Mouse (Mus musculus): ENCODE measurements around the gene Sun1. TPM values are rescaled to one million over a fixed set of nuclear protein-coding genes. Genes with fewer than 3 reads are reported as not detected.

Sun1 gene
- polyA plus RNA-seq, 1 experiment from 2014 or later = 42.1 TPM

DNA sequence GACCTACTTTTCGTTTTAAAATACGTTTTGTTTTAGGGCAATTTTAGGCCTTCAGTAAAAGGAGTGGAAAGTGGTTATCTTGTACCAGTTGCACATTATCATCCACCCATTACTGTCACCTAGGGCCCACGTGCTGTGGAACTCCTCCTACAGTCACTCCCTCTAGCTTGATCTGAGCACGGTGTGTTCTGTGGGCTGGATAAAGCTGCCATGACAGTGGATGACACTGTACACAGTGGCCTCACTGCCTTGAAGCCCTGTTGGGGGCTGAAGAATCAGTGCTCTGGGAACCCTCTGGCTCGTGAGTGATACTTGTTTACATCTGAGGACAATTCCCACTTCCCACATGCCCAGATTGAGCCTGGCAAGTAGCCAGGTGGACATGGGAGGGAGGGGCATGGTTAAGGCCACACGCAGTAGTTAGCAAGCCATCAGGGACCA lies 52.9 kb downstream of the Sun1 start:
- ATAC-seq (ENCODE audit: low FRiP score) = no peak
- Histone ChIP-seq H3K9ac (replicated peaks) (peak overlapping the region; percentile 83), H3K27me3 (replicated peaks) (no peaks in the 10 kb centered on the region), H3K4me1 (peaks cover 43% of the 10 kb centered on the region), H3K9me3 (replicated peaks) (no peaks in the 10 kb centered on the region), H3K4me3 (replicated peaks) (peak overlapping the region; percentile 90), H3K4me2 (peak overlapping the region; percentile 72), H3K36me3 (peaks cover 23% of the 10 kb centered on the region), H3K27ac (replicated peaks) (peak overlapping the region; percentile 95)
- 6% methylated on average over 6 of the region's 6 CpGs for WGBS

- Histone ChIP-seq H3K4me1 (peaks cover 44% of the 10 kb centered on the region), H3K9me3 (replicated peaks) (no peaks in the 10 kb centered on the region), H3K36me3 (peaks cover 9% of the 10 kb centered on the region), H3K4me2 (no peak overlapping the region), H3K27me3 (replicated peaks) (no peaks in the 10 kb centered on the region), H3K9ac (replicated peaks) (no peak overlapping the region), H3K27ac (replicated peaks) (no peak overlapping the region), H3K4me3 (replicated peaks) (no peak overlapping the region)
- no peak for ATAC-seq (ENCODE audit: low FRiP score)
- 88% methylated on average over 6 of the region's 6 CpGs for WGBS
Observed at GRCm38 (mm10) chr5:139254938-139255337, 54.5 kb downstream of the Sun1 start.

GRCm38 (mm10) chr5:139255777-139256176 lies 55.3 kb downstream of the Sun1 start:
- H3K9ac ChIP-seq (replicated peaks) = no peak overlapping the region
- H3K27me3 ChIP-seq (replicated peaks) = no peaks in the 10 kb centered on the region
- H3K36me3 ChIP-seq = peaks cover 7% of the 10 kb centered on the region; the same call in 1 of the 2 replicates
- H3K9me3 ChIP-seq (replicated peaks) = no peaks in the 10 kb centered on the region
- 97% methylated on average over 6 of the region's 6 CpGs for WGBS
- H3K27ac ChIP-seq (replicated peaks) = no peak overlapping the region
- H3K4me2 ChIP-seq = no peak overlapping the region
- H3K4me3 ChIP-seq (replicated peaks) = no peak overlapping the region
- peaks cover 46% of the 10 kb centered on the region for H3K4me1 ChIP-seq
- ATAC-seq (ENCODE audit: low FRiP score) = no peak

DNA sequence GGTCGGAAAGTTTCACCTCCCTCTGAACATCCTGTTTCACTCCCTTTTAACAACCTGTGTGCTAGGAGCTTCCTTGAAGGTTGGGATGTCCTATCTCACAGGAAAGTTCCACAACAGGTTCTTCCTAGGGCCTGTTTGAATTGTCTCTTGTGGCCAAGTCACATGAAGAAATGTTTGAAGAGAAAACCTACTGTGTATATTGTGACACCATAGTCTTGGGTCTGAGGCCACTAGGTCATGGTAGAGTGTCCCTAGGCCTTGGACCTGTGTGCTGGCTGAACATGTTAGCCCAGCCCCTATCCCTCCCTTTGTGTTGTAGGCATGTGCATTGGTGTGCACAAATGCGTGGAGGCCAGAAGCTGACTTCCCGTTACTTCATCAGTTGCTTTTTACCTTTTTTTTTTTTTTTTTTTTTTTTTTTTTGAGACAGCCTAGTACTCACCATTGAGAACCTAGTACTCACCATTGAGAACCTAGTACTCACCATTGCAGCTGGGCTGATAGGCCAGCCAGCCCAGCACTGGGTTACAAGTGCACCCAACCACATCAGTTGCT lies 55.9 kb downstream of the Sun1 start:
- Histone ChIP-seq H3K4me1 (peaks cover 46% of the 10 kb centered on the region), H3K36me3 (peaks cover 12% of the 10 kb centered on the region), H3K27ac (replicated peaks) (no peak overlapping the region), H3K4me2 (no peak overlapping the region), H3K27me3 (replicated peaks) (no peaks in the 10 kb centered on the region), H3K9me3 (replicated peaks) (no peaks in the 10 kb centered on the region), H3K4me3 (replicated peaks) (no peak overlapping the region), H3K9ac (replicated peaks) (no peak overlapping the region)
- WGBS = 89% methylated on average over 3 of the region's 3 CpGs
- ATAC-seq (ENCODE audit: low FRiP score) = no peak

GRCm38 (mm10) chr5:139257265-139257664 lies 56.8 kb downstream of the Sun1 start:
- WGBS = 88% methylated on average over 1 of the region's 1 CpGs
- Histone ChIP-seq H3K27me3 (replicated peaks) (no peaks in the 10 kb centered on the region), H3K9me3 (replicated peaks) (no peaks in the 10 kb centered on the region), H3K36me3 (peaks cover 21% of the 10 kb centered on the region), H3K27ac (replicated peaks) (no peak overlapping the region), H3K4me1 (peaks cover 40% of the 10 kb centered on the region), H3K9ac (replicated peaks) (no peak overlapping the region), H3K4me2 (no peak overlapping the region), H3K4me3 (replicated peaks) (no peak overlapping the region)
- ATAC-seq (ENCODE audit: low FRiP score) = no peak

- H3K36me3 ChIP-seq = peaks cover 27% of the 10 kb centered on the region
- H3K27ac ChIP-seq (replicated peaks) = no peak overlapping the region
- H3K4me2 ChIP-seq = no peak overlapping the region
- no peaks in the 10 kb centered on the region for H3K9me3 ChIP-seq (replicated peaks)
- no peak for ATAC-seq (ENCODE audit: low FRiP score)
- 68% methylated on average over 4 of the region's 4 CpGs for WGBS
- H3K9ac ChIP-seq (replicated peaks) = no peak overlapping the region
- peaks cover 40% of the 10 kb centered on the region for H3K4me1 ChIP-seq
- H3K4me3 ChIP-seq (replicated peaks) = no peak overlapping the region
- H3K27me3 ChIP-seq (replicated peaks) = no peaks in the 10 kb centered on the region
Observed at GRCm38 (mm10) chr5:139257818-139258217, 57.4 kb downstream of the Sun1 start.

DNA sequence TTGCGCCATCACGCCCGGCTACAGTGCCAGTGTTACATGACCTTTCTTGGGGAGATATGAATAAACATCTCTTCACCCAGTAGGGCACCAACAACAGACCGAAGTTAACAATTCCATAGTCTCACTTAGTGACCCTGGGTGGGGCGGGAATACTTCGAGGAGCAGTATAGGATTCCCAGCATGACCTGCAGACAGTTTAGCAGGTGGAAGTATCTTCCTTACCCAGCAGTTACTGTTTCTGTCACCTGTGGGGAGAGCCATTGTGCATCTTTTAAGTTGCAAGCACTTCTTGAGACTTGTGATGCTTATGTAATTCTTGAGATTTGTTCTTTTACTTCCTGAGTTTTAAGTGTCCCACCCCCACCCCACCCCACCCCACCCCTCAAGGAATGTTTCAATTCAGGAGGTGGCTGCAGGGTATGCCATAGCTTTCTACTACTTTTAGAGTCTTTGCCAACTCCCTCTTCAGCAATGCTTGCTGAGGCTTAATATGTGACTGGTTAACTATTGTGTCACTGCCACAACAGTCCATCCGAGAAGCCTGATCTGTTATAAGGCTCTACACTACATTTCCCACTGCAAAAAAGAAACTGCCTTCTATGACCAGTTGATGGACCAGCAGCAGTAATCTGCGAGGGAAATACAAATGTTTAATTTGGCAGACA lies 58.1 kb downstream of the Sun1 start:
- 93% methylated on average over 8 of the region's 8 CpGs for WGBS
- no peak for ATAC-seq (ENCODE audit: low FRiP score)
- H3K36me3 ChIP-seq = peaks cover 33% of the 10 kb centered on the region
- H3K9me3 ChIP-seq (replicated peaks) = no peaks in the 10 kb centered on the region
- H3K4me1 ChIP-seq = peaks cover 35% of the 10 kb centered on the region
- H3K9ac ChIP-seq (replicated peaks) = no peak overlapping the region
- H3K4me3 ChIP-seq (replicated peaks) = no peak overlapping the region
- H3K27me3 ChIP-seq (replicated peaks) = no peaks in the 10 kb centered on the region
- H3K4me2 ChIP-seq = no peak overlapping the region
- H3K27ac ChIP-seq (replicated peaks) = no peak overlapping the region

DNA sequence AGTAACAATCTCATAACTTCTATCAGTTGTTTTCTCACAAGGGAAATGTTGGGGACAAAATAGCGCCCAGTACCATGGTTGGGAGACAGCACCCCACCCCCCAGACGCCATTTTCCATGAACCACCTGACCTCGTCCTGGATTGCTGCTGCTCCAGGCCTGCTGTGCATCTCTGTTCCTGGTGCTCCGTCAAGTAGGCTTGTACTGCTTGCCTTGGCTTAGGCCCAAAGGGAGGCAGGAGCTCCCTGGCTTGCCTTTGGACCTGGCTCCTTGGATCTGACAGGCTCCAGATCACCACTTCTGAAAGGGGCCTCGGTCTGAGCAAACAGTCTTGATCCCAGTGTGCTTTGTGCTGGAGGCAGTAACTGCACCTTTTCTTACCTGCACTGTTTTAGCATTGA lies 59.4 kb downstream of the Sun1 start:
- Histone ChIP-seq H3K27ac (replicated peaks) (no peak overlapping the region), H3K36me3 (peaks cover 47% of the 10 kb centered on the region), H3K9ac (replicated peaks) (no peak overlapping the region), H3K27me3 (replicated peaks) (no peaks in the 10 kb centered on the region), H3K9me3 (replicated peaks) (no peaks in the 10 kb centered on the region), H3K4me2 (no peak overlapping the region), H3K4me1 (peaks cover 21% of the 10 kb centered on the region), H3K4me3 (replicated peaks) (no peak overlapping the region)
- no peak for ATAC-seq (ENCODE audit: low FRiP score)
- 86% methylated on average over 5 of the region's 5 CpGs for WGBS

GRCm38 (mm10) chr5:139261403-139261802 lies 61.0 kb downstream of the Sun1 start:
- 91% methylated on average over 4 of the region's 4 CpGs for WGBS
- no peak for ATAC-seq (ENCODE audit: low FRiP score)
- peaks cover 8% of the 10 kb centered on the region; the same call in 1 of the 2 replicates for H3K4me1 ChIP-seq

DNA sequence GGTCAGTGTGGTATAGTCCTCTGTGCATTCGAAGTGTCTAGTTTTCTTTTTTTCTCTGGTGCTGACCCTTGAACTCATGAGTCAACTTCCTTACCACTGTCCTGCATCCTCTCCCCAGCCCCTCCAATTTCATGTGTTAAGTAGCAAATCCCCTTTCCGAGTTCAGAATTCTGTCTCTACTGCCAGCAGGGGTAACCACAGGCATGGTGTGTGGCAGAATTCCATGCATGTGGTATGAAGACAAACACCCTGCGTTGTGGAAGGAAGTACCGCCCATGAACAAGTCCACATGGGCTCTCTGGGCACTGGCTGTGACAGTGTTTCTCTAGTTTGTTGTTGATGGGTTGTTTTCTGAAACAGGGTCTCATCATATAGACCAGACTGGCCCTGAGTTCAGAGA lies 67.2 kb downstream of the Sun1 start:
- Histone ChIP-seq H3K4me2 (no peak overlapping the region), H3K9ac (replicated peaks) (no peak overlapping the region), H3K4me1 (peaks cover 6% of the 10 kb centered on the region; the same call in 1 of the 2 replicates), H3K27me3 (replicated peaks) (no peaks in the 10 kb centered on the region), H3K4me3 (replicated peaks) (no peak overlapping the region), H3K36me3 (peaks cover 69% of the 10 kb centered on the region), H3K27ac (replicated peaks) (no peak overlapping the region), H3K9me3 (replicated peaks) (no peaks in the 10 kb centered on the region)
- 96% methylated on average over 4 of the region's 4 CpGs for WGBS
- ATAC-seq (ENCODE audit: low FRiP score) = no peak

More at GRCm38 (mm10) chr5:139261403-139261802, 61.0 kb downstream of the Sun1 start:
- no peak overlapping the region for H3K9ac ChIP-seq (replicated peaks)
- no peaks in the 10 kb centered on the region for H3K9me3 ChIP-seq (replicated peaks)
- H3K36me3 ChIP-seq = peaks cover 62% of the 10 kb centered on the region
- no peak overlapping the region for H3K27ac ChIP-seq (replicated peaks)
- no peaks in the 10 kb centered on the region for H3K27me3 ChIP-seq (replicated peaks)
- H3K4me3 ChIP-seq (replicated peaks) = no peak overlapping the region
- H3K4me2 ChIP-seq = no peak overlapping the region

DNA sequence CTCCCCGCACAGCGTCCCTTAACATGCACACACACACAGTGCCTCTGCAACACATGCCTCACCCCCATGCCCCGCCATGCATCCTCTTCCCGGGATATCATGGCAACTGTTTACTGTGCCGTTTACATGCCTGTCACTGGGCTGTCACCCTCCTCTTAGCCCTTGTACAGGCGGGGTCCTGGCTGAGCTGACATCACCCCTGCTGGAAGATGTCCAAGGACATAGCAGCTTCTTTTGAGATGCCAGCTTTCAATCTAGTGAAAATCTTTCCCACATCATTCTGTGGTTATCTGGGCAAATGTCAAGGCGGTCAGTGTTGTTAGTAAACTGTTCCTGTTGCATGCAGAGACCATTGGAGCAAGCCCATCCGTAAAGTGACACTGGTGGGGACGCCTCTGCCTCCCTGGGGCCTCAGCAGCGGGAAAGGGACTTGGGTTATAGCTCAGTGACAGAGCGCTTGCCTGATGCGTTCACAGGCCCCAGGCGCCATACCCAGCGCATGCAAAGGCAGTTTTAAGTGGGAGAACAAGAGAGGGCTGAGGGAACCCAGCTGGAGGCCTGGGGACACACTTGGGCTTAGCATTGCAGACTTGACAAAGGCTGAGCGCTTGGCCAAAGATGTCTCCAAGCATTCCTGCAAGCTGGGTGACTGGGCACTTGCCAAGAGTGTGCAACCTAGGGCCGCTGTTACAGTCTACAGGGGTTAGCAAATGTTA lies 70.5 kb downstream of the Sun1 start:
- no peaks in the 10 kb centered on the region for H3K9me3 ChIP-seq (replicated peaks)
- H3K9ac ChIP-seq (replicated peaks) = no peak overlapping the region
- no peak overlapping the region for H3K4me3 ChIP-seq (replicated peaks)
- H3K4me2 ChIP-seq = no peak overlapping the region
- H3K27me3 ChIP-seq (replicated peaks) = no peaks in the 10 kb centered on the region
- H3K27ac ChIP-seq (replicated peaks) = no peak overlapping the region
- peaks cover 39% of the 10 kb centered on the region for H3K36me3 ChIP-seq
- H3K4me1 ChIP-seq = peaks cover 6% of the 10 kb centered on the region; the same call in 1 of the 2 replicates
- WGBS = 52% methylated on average over 16 of the region's 16 CpGs
- ATAC-seq (ENCODE audit: low FRiP score) = 0 out of 2 replicates have a peak, but pooled peaks have one; percentile 5

All from neural tube, embryonic 15.5 days (tissue).